Mouse (Mus musculus): ENCODE results near the gene Zfp697. TPM values are rescaled to one million over a fixed set of nuclear protein-coding genes. Genes with fewer than 3 reads are reported as not detected.
"Not testable (repeated sequence)": the region's sequence is repeated elsewhere in the genome, so short reads cannot be mapped to it uniquely, and the experiment has no call there.

The Zfp697 gene
- polyA plus RNA-seq, 1 experiment from 2014 or later = 6.8 TPM

- no peaks in the 10 kb centered on the region for H3K27me3 ChIP-seq (ENCODE audit: low read depth, poor library complexity, severe bottlenecking)
- WGBS = 86% methylated on average over 1 of the region's 1 CpGs
- no peaks in the 10 kb centered on the region for H3K9me3 ChIP-seq (replicated peaks)
- DNase-seq (ENCODE audit: low spot score) = no peak
- no peak within 1 kb of the TSS for H3K27ac ChIP-seq (replicated peaks)
- no peak within 1 kb of the TSS for H3K4me3 ChIP-seq
- H3K36me3 ChIP-seq = no peaks in the 10 kb centered on the region
- no peaks in the 10 kb centered on the region for H3K4me1 ChIP-seq
Observed at GRCm38 (mm10) chr3:98724376-98724775, 342.1 kb downstream of the Zfp697 start, which contains the start of gene Hsd3b2. TSS of gene Hsd3b2 (minus strand) at chr3:98724543.

GRCm38 (mm10) chr3:98726281-98726680 is 344.0 kb downstream of the Zfp697 start:
- Histone ChIP-seq H3K27ac (replicated peaks) (no peak overlapping the region), H3K27me3 (ENCODE audit: low read depth, poor library complexity, severe bottlenecking) (no peaks in the 10 kb centered on the region), H3K36me3 (no peaks in the 10 kb centered on the region), H3K4me3 (no peak overlapping the region), H3K9me3 (replicated peaks) (no peaks in the 10 kb centered on the region), H3K4me1 (no peaks in the 10 kb centered on the region)
- no peak for DNase-seq (ENCODE audit: low spot score)
- 87% methylated on average over 2 of the region's 2 CpGs for WGBS

GRCm38 (mm10) chr3:98733724-98734123 is 351.5 kb downstream of the Zfp697 start:
- DNase-seq (ENCODE audit: low spot score) = no peak
- 79% methylated on average over 2 of the region's 2 CpGs for WGBS
- Histone ChIP-seq H3K27ac (replicated peaks) (no peak overlapping the region), H3K9me3 (replicated peaks) (no peaks in the 10 kb centered on the region), H3K27me3 (ENCODE audit: low read depth, poor library complexity, severe bottlenecking) (no peaks in the 10 kb centered on the region), H3K4me3 (no peak overlapping the region), H3K4me1 (no peaks in the 10 kb centered on the region), H3K36me3 (no peaks in the 10 kb centered on the region)

DNA sequence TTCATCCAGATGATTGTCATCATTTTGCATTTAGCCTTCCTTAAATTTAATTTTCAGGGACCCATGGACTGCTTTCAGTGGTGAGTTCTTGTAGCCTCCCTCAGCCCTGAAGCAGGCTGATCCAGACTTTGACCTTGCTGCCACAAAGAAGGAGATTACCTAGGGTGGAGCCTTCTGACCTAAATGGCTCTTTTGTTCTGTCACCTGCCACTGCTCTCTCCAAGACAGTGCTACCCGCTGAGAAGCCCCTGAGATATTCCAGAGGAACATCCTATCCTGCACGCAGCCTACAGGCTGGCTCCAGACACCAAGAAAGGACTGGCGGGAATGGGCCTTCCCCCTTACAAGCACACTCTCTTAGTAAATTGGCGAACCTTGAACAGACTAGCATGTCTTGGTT is 352.1 kb downstream of the Zfp697 start:
- Histone ChIP-seq H3K36me3 (no peaks in the 10 kb centered on the region), H3K27ac (replicated peaks) (no peak overlapping the region)

DNA sequence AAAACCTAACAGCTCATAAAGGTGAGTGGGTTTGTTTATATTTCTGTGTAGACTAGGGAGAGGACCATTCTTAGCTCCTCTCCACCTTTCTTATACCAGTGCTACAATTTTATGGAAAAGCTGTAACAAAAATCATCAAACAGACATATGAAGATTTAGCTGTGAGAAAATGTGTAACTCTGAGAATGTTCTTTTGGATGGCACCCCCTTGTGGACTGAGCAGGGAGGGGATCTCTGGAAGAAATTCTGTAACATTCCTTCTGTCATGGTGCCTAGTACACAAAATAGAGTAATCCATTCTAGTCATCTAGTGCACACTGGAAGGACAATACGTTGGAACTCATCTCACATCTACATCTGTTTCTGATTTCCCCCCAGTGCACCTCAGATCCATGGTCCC is 358.8 kb downstream of the Zfp697 start:
- H3K36me3 ChIP-seq; H3K27ac ChIP-seq (replicated peaks); H3K27me3 ChIP-seq (ENCODE audit: low read depth, poor library complexity, severe bottlenecking); H3K4me1 ChIP-seq; DNase-seq (ENCODE audit: low spot score); H3K9me3 ChIP-seq (replicated peaks); H3K4me3 ChIP-seq: not testable (repeated sequence)
- 78% methylated on average over 1 of the region's 1 CpGs for WGBS

More for the DNA sequence above, 352.1 kb downstream of the Zfp697 start:
- Histone ChIP-seq H3K27me3 (ENCODE audit: low read depth, poor library complexity, severe bottlenecking) (no peaks in the 10 kb centered on the region), H3K4me1 (no peaks in the 10 kb centered on the region), H3K4me3 (no peak overlapping the region), H3K9me3 (replicated peaks) (no peaks in the 10 kb centered on the region)
- 45% methylated on average over 4 of the region's 4 CpGs for WGBS
- DNase-seq (ENCODE audit: low spot score) = no peak

DNA sequence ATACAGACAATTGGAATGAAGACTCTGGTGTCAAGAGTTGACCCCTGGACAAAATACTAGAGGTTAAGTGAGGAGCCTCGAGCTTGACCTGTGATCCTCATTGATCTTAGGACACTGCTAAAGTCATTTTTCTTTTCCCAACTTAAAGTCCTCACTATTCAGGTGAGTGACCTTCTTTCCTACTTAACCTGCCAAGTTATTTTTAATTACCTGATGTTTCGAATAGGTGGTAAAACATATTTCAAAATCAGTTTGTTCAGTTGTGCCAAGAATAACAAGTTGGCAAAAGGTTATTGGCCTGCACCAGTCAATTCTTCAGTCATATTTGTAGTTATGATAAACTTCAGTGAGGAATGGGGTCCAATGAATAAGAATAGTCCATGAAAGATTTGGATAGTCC is 369.9 kb downstream of the Zfp697 start:
- Histone ChIP-seq H3K4me3 (no peak overlapping the region), H3K27me3 (ENCODE audit: low read depth, poor library complexity, severe bottlenecking) (no peaks in the 10 kb centered on the region), H3K4me1 (no peaks in the 10 kb centered on the region), H3K27ac (replicated peaks) (no peak overlapping the region), H3K9me3 (replicated peaks) (no peaks in the 10 kb centered on the region), H3K36me3 (no peaks in the 10 kb centered on the region)
- 81% methylated on average over 2 of the region's 2 CpGs for WGBS
- DNase-seq (ENCODE audit: low spot score) = no peak

GRCm38 (mm10) chr3:98756836-98757235 is 374.6 kb downstream of the Zfp697 start:
- Histone ChIP-seq H3K9me3 (replicated peaks) (no peaks in the 10 kb centered on the region), H3K36me3 (no peaks in the 10 kb centered on the region), H3K27ac (replicated peaks) (no peak overlapping the region), H3K27me3 (ENCODE audit: low read depth, poor library complexity, severe bottlenecking) (no peaks in the 10 kb centered on the region), H3K4me3 (no peak overlapping the region), H3K4me1 (no peaks in the 10 kb centered on the region)
- 89% methylated on average over 3 of the region's 3 CpGs for WGBS
- DNase-seq (ENCODE audit: low spot score) = no peak

DNA sequence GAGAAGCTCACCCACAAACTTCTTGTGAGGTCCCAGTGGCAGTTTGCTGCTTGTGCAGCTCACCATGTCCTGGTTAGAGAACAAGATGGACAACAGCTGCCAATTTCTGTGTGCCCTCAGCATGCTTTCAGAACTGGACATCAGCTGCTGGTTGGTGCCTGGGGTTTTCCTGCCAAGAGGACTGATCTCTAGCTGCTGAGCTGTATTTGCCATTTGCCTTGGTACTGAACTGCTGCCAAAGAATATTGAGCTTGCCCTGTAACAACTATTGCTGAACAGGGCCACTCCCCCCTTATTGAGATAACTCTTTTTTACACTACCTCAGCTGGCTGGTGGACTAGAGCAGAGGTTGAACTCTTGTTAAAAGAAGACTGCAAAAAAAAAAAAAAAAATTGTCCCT is 381.9 kb downstream of the Zfp697 start:
- no peaks in the 10 kb centered on the region for H3K27me3 ChIP-seq (ENCODE audit: low read depth, poor library complexity, severe bottlenecking)

DNA sequence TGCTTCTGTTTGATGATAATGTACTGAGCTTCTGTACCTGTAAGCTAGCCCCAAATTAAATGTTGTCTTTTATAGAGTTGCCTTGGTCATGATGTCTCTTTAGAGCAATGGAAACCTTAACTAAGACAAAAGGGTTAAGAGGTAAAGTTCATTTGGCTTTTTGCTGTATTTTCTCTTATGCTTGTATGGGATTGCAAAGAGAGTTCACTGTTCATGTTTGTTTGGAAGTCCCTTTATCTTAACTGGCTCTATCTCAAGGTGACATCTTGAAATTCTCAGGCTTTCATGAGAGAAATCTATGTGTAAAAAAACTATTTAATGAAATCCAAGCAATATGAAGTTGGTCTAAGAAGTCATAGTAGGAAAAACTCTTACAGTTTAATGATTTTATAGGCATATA is 398.7 kb downstream of the Zfp697 start:
- DNase-seq (ENCODE audit: low spot score) = no peak
- H3K27ac ChIP-seq (replicated peaks) = no peak overlapping the region
- H3K4me3 ChIP-seq = no peak overlapping the region
- H3K4me1 ChIP-seq = no peaks in the 10 kb centered on the region
- H3K9me3 ChIP-seq (replicated peaks) = no peaks in the 10 kb centered on the region
- H3K27me3 ChIP-seq (ENCODE audit: low read depth, poor library complexity, severe bottlenecking) = no peaks in the 10 kb centered on the region
- H3K36me3 ChIP-seq = no peaks in the 10 kb centered on the region

More for the DNA sequence above, 381.9 kb downstream of the Zfp697 start:
- Histone ChIP-seq H3K4me3 (no peak overlapping the region), H3K27ac (replicated peaks) (no peak overlapping the region), H3K36me3 (no peaks in the 10 kb centered on the region), H3K9me3 (replicated peaks) (no peaks in the 10 kb centered on the region), H3K4me1 (no peaks in the 10 kb centered on the region)
- no peak for DNase-seq (ENCODE audit: low spot score)

GRCm38 (mm10) chr3:98782181-98782868 is 400.1 kb downstream of the Zfp697 start:
- Histone ChIP-seq H3K27ac (replicated peaks) (no peak overlapping the region), H3K36me3 (no peaks in the 10 kb centered on the region), H3K27me3 (ENCODE audit: low read depth, poor library complexity, severe bottlenecking) (no peaks in the 10 kb centered on the region), H3K4me3 (no peak overlapping the region), H3K4me1 (no peaks in the 10 kb centered on the region), H3K9me3 (replicated peaks) (no peaks in the 10 kb centered on the region)
- DNase-seq (ENCODE audit: low spot score) = no peak

DNA sequence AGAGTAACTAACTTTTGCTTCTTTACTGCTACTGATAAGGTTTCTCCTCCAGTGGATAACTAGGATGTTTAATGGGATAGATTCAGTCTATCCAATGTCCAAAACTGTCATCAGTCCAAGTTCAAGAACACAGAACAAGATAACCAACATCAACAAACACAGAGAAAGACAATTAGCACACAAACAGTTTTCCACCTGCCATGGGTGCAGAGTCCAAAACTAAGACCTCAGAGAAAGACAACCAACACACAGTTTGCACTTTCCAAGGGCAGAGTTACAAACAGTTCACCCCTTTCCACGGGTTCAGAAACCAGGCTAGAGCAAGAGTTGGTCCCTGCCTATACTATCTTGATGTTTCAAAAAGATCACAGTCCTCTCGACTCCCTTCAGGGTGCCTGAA is 404.3 kb downstream of the Zfp697 start:
- 77% methylated on average over 2 of the region's 2 CpGs for WGBS
- no peak overlapping the region for H3K4me3 ChIP-seq
- no peak overlapping the region for H3K27ac ChIP-seq (replicated peaks)
- no peaks in the 10 kb centered on the region for H3K9me3 ChIP-seq (replicated peaks)
- no peaks in the 10 kb centered on the region for H3K4me1 ChIP-seq
- no peaks in the 10 kb centered on the region for H3K27me3 ChIP-seq (ENCODE audit: low read depth, poor library complexity, severe bottlenecking)
- no peaks in the 10 kb centered on the region for H3K36me3 ChIP-seq
- DNase-seq (ENCODE audit: low spot score) = no peak
